Comparison of ENCODE assay signal across 11 mouse cellular contexts in genomic region chr9:41149079-41149676, GRCm38 (mm10). TPM values are rescaled to one million over a fixed set of nuclear protein-coding genes. Genes with fewer than 3 reads are reported as not detected.
DNase-seq lines count a peak whose midpoint lies in the region; ATAC-seq and TF ChIP-seq lines count a peak whose summit lies in the region.
"Had no signal": no experiment of that assay in that cellular context is flagged by ENCODE, and none has a peak within 500 bp of the region (broad histone marks: within the 10 kb centered on the region; RNA-seq: fewer than 3 reads in every experiment).

No protein-coding gene starts in this region.

- TF ChIP-seq CTCF in layer of hippocampus, adult 2 months (conservative IDR thresholded peaks at IDR 0.05): peak; percentile 24; the same call in 1 of the 2 replicates

- DNase-seq in embryonic facial prominence, embryonic 11.5 days (ENCODE audit: low spot score): no peak
- DNase-seq in embryonic facial prominence, embryonic 10.5 days (ENCODE audit: low spot score): no peak
- DNase-seq in right cerebral cortex, adult 18-20 months: peak; percentile 44
- DNase-seq in right cerebral cortex, postnatal 14 days: no peak
- peak; percentile 49 to 72 for DNase-seq in layer of hippocampus, adult 2 months (ENCODE audit: low spot score in 2 of 2)
- DNase-seq in adrenal gland, postnatal 25 days: no peak
- no peak for DNase-seq in kidney, postnatal 4 days
- DNase-seq: gastrocnemius, postnatal 36 days; lung, embryonic 14.5 days had no signal

- WGBS in embryonic facial prominence, embryonic 11.5 days: 79% methylated on average over 6 of the region's 6 CpGs
- 86% methylated on average over 6 of the region's 6 CpGs for WGBS in embryonic facial prominence, embryonic 10.5 days

- 0 out of 2 replicates have a peak, but pooled peaks have one; percentile 23 for ATAC-seq in embryonic facial prominence, embryonic 11.5 days (replicated peaks; ENCODE audit: insufficient number of reproducible peaks, low FRiP score, low TSS enrichment, low read depth)
- no peak for ATAC-seq in erythroblast, adult 5-6 weeks (replicated peaks; ENCODE audit: low FRiP score, poor library complexity, severe bottlenecking)

- no peak overlapping the region for H3K4me2 ChIP-seq in embryonic facial prominence, embryonic 11.5 days (ENCODE audit: low read depth, low read length)
- H3K4me2 ChIP-seq: lung, embryonic 14.5 days had no signal

- H3K4me1 ChIP-seq in embryonic facial prominence, embryonic 11.5 days (ENCODE audit: control insufficient read depth, insufficient read depth, low read length): no peaks in the 10 kb centered on the region
- H3K4me1 ChIP-seq in embryonic facial prominence, embryonic 10.5 days: peaks cover 33% of the 10 kb centered on the region

- H3K36me3 ChIP-seq in embryonic facial prominence, embryonic 11.5 days (replicated peaks; ENCODE audit: control insufficient read depth, insufficient read depth, low read depth, low read length): no peaks in the 10 kb centered on the region
- no peaks in the 10 kb centered on the region for H3K36me3 ChIP-seq in embryonic facial prominence, embryonic 10.5 days (replicated peaks)

- no peaks in the 10 kb centered on the region for H3K9me3 ChIP-seq in embryonic facial prominence, embryonic 11.5 days (replicated peaks; ENCODE audit: control insufficient read depth, low read length)
- H3K9me3 ChIP-seq in embryonic facial prominence, embryonic 10.5 days: no peaks in the 10 kb centered on the region
- H3K9me3 ChIP-seq: G1E had no signal

- H3K4me3 ChIP-seq in embryonic facial prominence, embryonic 11.5 days (ENCODE audit: low read depth, low read length): no peak overlapping the region
- no peak overlapping the region for H3K4me3 ChIP-seq in embryonic facial prominence, embryonic 10.5 days
- H3K4me3 ChIP-seq in layer of hippocampus, adult 2 months: no peak overlapping the region

- H3K9ac ChIP-seq in embryonic facial prominence, embryonic 11.5 days (replicated peaks; ENCODE audit: low read length): no peak overlapping the region
- H3K9ac ChIP-seq: lung, embryonic 14.5 days had no signal

- no peak overlapping the region for H3K27ac ChIP-seq in embryonic facial prominence, embryonic 11.5 days (replicated peaks; ENCODE audit: low read depth, low read length)
- no peak overlapping the region for H3K27ac ChIP-seq in embryonic facial prominence, embryonic 10.5 days (replicated peaks)
- H3K27ac ChIP-seq in layer of hippocampus, adult 2 months: peak overlapping the region; percentile 84

- no peaks in the 10 kb centered on the region for H3K27me3 ChIP-seq in embryonic facial prominence, embryonic 11.5 days (ENCODE audit: control insufficient read depth, insufficient read depth, low read length)
- peaks cover 15% of the 10 kb centered on the region; the same call in 1 of the 2 replicates for H3K27me3 ChIP-seq in embryonic facial prominence, embryonic 10.5 days (replicated peaks; ENCODE audit: low read depth, poor library complexity, severe bottlenecking)

RNA-seq across cellular contexts. Expression of gene Ubash3b, which starts 12.3 kb away (rescaled TPM):
- polyA plus RNA-seq in embryonic facial prominence, embryonic 11.5 days (2014; fragmentation: Nextera tagmentation; extraction: Ambion mirVana): 12.1 and 12.5 TPM in 2 replicates
- polyA plus RNA-seq in embryonic facial prominence, embryonic 10.5 days (2016; fragmentation: Nextera tagmentation; extraction: Ambion mirVana): 6.7 and 7.4 TPM in 2 replicates
- 10 to 100 TPM; 26.7 to 27.0 TPM for total RNA-seq in layer of hippocampus, adult 2 months (2021)
- 1.9 and 3.1 TPM in 2 replicates for total RNA-seq in erythroblast, adult 5-6 weeks (2015; ENCODE audit: low replicate concordance)
- total RNA-seq in erythroblast, adult 5-6 weeks (2017; ENCODE audit: low replicate concordance): 2.9 and 9.2 TPM in 2 replicates
- total RNA-seq in adrenal gland, postnatal 25 days (2021): 1.2 and 2.1 TPM in 2 replicates

Comparison
In these comparisons a context has a peak if more than half of its experiments do, and no peak if none do; other contexts are left out.
1. DNase-seq: peak in right cerebral cortex, adult 18-20 months (single experiment) and layer of hippocampus, adult 2 months (2 of 2); none in embryonic facial prominence, embryonic 11.5 days (single experiment), embryonic facial prominence, embryonic 10.5 days (single experiment), right cerebral cortex, postnatal 14 days (single experiment), adrenal gland, postnatal 25 days (single experiment) and kidney, postnatal 4 days (0 of 2).